Mouse (Mus musculus) E14TG2a.4 (cell line): ENCODE measurements around the gene Gdpd2.

ENCODE experiments used
- CTCF ChIP-seq: conservative IDR thresholded peaks from 2 replicates; pipeline ENCODE4 v1.5.1; 2014; ENCODE audit warnings: low read length
- NANOG ChIP-seq: IDR thresholded peaks from 2 replicates; pipeline ENCODE4 v1.6.1; 2014; ENCODE audit warnings: borderline replicate concordance, low read length, mixed read lengths
- POU5F1 ChIP-seq: IDR thresholded peaks from 2 replicates; pipeline ENCODE4 v1.6.1; 2014; ENCODE audit warnings: low read length, borderline replicate concordance

GRCm38 (mm10) chrX:100765855-100766254, 36.2 kb downstream of the Gdpd2 start:
- TF ChIP-seq CTCF (peak; percentile 19; the same call in 1 of the 2 replicates), NANOG (no peak), POU5F1 (no peak)
